Mouse (Mus musculus) ovary, postnatal 10 days (tissue): Measurements from ENCODE around the gene Lpin3.

Experiments used
- DNase-seq: peaks from one replicate; pipeline ENCODE4 v3.0.0; 2022; ENCODE audit warnings: low spot score

Gene Lpin3

GRCm38 (mm10) chr2:160880453-160881195 lies at the start of gene Lpin3:
Lpin3 (plus strand) TSS chr2:160880670.
- no peak for DNase-seq

DNA sequence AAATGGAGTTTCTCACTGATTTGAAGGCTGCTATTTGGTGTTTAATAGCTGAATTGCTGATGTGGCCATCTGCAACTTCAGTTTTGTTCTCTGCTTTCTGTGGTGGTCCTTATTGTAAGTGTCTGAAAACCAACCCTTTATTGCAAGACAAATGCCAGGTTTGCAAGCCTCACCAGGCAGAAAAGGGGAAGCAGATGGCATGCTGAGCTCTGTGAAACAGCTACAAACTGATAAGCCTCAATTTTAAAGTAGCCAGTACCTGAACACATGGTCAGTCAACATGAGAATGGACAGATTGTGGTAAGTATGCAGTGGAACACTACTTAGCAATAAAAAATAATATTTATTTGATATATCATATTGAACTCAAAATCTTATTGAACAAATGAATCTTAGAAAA lies 39.6 kb upstream of the Lpin3 start:
- DNase-seq = no peak

DNA sequence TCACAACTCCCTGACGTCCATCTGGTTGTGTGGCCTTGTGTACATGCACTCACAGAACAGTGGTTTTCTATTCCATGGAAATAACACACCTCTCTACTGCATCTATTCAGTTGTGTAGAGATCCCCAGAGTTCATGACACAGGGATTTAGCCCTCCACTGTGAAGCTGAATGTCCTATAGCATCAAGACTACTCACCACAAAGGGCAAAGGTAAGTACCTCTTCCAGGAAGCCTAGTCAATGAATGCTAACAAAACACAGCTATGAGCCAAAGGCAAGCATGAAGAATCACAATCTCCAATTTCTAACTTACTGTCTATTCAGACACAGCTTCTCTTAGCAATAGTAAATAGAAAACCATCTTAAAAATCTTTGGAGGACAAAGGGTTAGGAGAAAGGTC lies 32.8 kb upstream of the Lpin3 start:
- DNase-seq = no peak

GRCm38 (mm10) chr2:160848186-160848585 lies 32.3 kb upstream of the Lpin3 start:
- DNase-seq = no peak

DNA sequence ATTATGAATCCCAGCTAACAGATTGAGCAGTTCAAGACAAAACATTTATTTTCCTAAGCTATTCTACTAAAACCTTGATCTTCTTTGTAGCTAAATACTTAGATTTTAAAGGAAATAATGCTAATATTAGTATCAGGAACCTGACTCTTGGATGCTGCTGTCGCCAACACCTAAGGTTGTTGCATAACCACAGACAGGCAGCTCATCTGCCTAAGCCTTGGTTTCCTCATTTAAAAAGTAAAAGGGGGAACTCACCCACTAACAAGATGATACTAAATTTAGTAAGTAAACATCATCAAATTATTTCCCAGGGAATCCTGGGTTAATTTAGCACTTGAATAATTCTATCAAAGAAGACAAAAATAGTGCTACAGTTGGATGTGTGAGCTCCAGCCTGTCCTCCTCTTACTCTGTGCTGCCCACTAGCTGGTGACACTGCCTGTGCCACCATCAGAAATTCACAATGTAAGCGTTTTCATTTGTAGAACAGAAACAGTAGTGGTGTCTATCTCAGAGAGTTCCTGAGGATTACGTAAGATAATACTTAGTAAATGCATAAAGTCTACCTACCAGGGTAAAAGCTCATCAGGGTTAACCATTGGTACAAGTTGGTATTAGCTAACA lies 30.7 kb upstream of the Lpin3 start:
- DNase-seq = no peak

GRCm38 (mm10) chr2:160850360-160850759 lies 30.1 kb upstream of the Lpin3 start:
- no peak for DNase-seq

DNA sequence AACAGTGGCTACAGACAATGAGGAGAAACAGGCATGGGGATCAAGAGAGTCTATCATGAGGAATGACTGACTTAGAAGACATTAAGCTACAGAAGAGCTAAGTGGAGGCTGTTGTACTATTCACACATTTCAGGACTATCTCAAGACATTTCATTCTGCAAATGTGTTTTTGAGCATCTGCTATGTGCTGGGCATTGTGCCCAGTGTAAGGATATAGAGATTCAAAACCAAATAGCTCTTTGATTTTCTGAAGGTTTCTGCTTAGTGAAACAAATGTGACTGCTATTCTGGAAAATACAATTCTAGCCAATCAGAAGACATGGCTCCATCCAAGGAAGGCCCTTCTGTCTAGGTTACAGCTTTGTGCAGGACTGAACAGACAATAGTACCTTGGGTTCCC lies 25.8 kb upstream of the Lpin3 start:
- DNase-seq = no peak

- DNase-seq = no peak
Observed at GRCm38 (mm10) chr2:160856359-160857102, 23.9 kb upstream of the Lpin3 start.

DNA sequence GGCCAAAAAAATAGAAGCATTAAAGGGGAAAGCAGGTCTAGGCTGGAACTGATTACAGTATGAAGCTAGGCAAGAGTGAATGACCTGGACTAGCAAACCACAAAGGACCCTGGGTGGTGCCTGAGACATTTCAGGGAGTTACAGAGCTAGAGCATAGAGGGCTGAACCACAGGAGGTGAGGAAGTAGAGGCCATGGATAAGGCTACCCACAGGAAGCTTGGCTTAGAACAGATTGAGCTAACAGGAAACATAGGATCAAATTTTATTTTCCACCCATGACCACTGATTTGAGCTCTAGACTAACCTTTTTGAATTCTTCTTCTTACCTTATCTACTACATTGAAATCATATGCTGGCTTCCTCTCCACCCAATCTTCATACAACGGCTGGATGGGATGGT lies 20.1 kb upstream of the Lpin3 start:
- DNase-seq = no peak

GRCm38 (mm10) chr2:160864112-160864511 lies 16.4 kb upstream of the Lpin3 start:
- no peak for DNase-seq

GRCm38 (mm10) chr2:160865266-160865665 lies 15.2 kb upstream of the Lpin3 start:
- DNase-seq = no peak

- DNase-seq = no peak
Observed at GRCm38 (mm10) chr2:160869446-160869845, 11.0 kb upstream of the Lpin3 start.

DNA sequence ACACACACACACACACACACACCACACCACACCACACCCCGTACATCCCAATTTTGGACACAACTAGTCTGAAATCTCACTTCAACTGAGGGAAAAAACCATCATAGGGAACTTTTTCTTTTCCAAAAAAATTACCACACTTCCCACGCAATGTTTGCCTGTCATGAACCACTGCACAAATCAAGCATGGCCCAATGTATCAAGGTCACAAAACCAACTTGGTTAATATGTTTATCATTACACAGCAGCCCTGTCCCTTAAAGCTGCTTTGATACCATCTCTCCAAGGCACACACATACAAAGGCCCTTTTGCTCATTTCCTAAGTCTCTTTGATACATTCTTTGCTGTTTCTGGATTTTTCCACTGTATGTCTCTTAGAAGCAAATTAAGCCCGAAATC lies 9.2 kb upstream of the Lpin3 start:
- DNase-seq = no peak

DNA sequence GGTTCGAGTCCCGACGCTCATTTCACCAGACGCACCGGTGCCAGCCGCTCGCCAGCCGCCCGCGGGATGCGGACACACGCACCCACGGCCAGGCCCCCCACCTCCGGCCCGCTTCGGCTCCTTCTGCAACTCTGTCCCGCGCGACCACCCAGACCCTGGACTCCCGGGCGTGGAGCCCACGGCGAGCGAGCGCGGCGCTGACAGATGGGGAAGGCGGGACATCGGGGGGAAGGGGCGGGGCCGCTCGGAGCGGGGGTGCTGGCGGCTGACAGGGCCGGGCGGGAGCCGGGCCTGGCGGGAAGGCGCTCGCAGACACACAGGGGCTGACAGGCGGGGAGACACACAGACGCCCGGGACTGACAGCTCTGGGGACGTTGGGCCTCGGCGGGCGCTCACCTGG lies 8.1 kb upstream of the Lpin3 start:
- DNase-seq = peak; percentile 38

- peak; percentile 88 for DNase-seq
Observed at GRCm38 (mm10) chr2:160872890-160873382, 7.5 kb upstream of the Lpin3 start, which contains the start of gene Zhx3. Zhx3 (minus strand) TSS chr2:160872998.

GRCm38 (mm10) chr2:160874231-160874877 lies 6.1 kb upstream of the Lpin3 start:
- DNase-seq = no peak

- DNase-seq = no peak
Observed at GRCm38 (mm10) chr2:160876115-160876514, 4.4 kb upstream of the Lpin3 start.

- no peak for DNase-seq
Observed at GRCm38 (mm10) chr2:160881462-160882101, 1.1 kb downstream of the Lpin3 start.

DNA sequence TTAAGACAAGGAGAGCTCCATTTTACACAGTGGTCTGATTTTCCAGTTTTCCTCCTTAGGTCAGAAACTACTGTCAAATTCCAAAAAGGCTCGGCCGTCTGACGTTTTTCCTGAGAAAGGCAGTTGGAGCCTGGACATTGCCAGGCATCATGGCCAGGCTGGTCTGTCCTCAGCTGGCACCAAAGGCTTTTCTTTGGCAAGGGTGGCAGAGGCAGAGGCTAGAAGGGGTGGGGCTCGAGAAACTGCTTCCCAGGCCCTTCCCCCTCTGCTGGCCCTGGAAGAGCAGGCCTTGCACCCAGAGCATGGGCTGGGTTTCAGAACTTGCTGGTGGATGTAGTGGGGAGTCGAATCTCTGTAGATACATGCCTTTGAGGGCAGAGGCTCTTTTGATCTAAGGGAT lies 2.0 kb downstream of the Lpin3 start:
- DNase-seq = no peak

DNA sequence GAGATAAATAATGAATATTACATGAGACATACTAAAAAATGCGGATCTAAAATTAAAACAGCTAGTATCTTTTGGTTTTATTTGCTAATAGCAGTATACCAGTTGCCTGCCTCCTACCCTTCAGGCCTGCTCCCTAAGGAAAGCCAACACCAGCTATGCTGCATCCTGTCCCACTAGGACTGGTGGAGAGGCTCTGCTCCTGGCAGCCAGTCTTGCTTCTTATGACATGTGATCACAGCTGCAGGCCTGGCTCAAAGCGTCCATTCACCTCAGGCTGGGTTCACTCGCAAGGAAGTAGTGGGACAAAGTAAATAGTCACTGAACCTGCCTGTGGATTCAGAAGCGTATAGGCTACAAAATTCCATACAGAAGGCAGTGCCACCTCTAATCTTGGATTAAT lies 3.4 kb downstream of the Lpin3 start:
- DNase-seq = no peak

- DNase-seq = no peak
Observed at GRCm38 (mm10) chr2:160884830-160885229, 4.4 kb downstream of the Lpin3 start.

GRCm38 (mm10) chr2:160886221-160886620 lies 5.8 kb downstream of the Lpin3 start:
- DNase-seq = no peak
